Mouse (Mus musculus) gastrocnemius, postnatal 25 days (tissue): ENCODE measurements around the gene Senp6. TPM values are rescaled to one million over a fixed set of nuclear protein-coding genes. Genes with fewer than 3 reads are reported as not detected.

Experiments used
- DNase-seq: peaks from one replicate; pipeline ENCODE4 v3.0.0; 2022
- total RNA-seq, 2 experiments: library from RNA; stranded (reverse); gene quantifications; 1 replicate in 1 of 2; 2 replicates in 1 of 2; pipeline ENCODE4 v1.2.3; 2021

Senp6 gene
- total RNA-seq, 2 experiments from 2014 or later, result 42.3 to 46.7 TPM

- no peak for DNase-seq
Observed at GRCm38 (mm10) chr9:80172396-80173222, 105.9 kb downstream of the Senp6 start.

DNA sequence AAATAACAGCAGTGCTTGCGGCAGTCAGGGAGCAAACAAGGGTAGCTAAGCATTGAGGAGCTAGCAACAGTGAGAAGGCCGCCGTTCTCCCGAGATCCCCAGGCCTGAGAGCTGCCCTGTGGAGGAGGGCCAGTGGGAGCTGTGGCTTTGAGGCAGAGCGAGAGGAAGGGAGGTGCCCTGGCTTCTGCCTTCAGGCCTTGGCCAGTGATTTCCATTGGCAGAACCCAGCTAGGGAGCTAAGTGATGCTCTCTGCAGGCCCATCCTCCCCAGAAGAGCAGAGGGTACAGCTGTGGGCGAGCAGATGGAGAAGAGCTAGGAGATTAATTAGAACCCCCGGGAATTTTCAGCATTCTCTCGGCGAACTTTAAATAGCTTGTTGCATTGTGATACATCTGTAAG is 106.9 kb downstream of the Senp6 start:
- peak; percentile 74 for DNase-seq

GRCm38 (mm10) chr9:80176696-80177478 is 110.2 kb downstream of the Senp6 start:
- no peak for DNase-seq

GRCm38 (mm10) chr9:80178670-80179069 is 112.0 kb downstream of the Senp6 start:
- DNase-seq, result no peak

GRCm38 (mm10) chr9:80179688-80180087 is 113.0 kb downstream of the Senp6 start:
- DNase-seq, result no peak

GRCm38 (mm10) chr9:80180771-80181170 is 114.1 kb downstream of the Senp6 start:
- no peak for DNase-seq

GRCm38 (mm10) chr9:80181692-80182091 is 115.0 kb downstream of the Senp6 start:
- DNase-seq, result no peak

GRCm38 (mm10) chr9:80184138-80184537 is 117.4 kb downstream of the Senp6 start:
- DNase-seq, result no peak

DNA sequence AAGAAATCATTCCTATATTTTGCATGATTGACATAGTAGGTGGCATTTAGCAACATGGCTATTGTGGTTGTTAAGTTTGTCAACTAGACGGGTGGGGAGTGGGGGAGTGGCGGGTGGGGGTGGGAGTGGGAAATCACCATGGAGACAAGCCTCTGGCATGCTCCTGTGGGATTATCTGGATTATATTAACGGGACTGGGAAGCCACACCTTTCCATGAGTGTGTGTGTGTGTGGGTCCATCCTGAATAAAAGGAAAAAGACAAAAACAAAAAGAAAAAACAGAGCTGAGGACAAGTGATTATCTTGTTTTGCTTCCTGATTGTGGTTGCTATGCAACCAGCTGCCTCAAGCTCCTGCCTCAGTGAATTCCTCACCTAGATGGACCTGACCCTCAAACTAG is 119.0 kb downstream of the Senp6 start:
- DNase-seq, result no peak

GRCm38 (mm10) chr9:80186693-80187092 is 120.0 kb downstream of the Senp6 start:
- DNase-seq, result no peak

- no peak for DNase-seq
Observed at GRCm38 (mm10) chr9:80188324-80188893, 121.7 kb downstream of the Senp6 start.

- no peak for DNase-seq
Observed at GRCm38 (mm10) chr9:80191240-80191639, 124.5 kb downstream of the Senp6 start.

GRCm38 (mm10) chr9:80192324-80192723 is 125.6 kb downstream of the Senp6 start:
- DNase-seq, result peak; percentile 11

DNA sequence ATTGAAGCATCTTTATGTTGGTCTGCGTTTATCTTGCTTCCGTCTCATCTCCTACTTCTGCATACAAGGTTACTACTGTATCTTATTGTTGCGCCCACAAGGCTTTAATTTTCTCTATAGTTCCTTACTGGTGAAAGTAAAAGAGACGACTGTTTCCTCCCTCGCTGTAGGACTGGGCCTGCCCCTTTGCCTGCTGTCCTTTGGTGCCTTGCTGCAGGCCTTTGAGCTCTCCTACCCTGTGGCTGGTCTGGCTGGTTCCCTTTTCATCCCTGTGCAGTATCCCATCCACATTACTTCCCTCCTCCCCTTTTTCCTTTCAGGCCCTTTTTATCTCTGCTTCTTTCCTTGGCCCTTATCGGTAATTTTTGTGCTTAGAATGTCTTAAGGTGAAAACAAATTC is 127.7 kb downstream of the Senp6 start:
- DNase-seq, result no peak

Other genes with a start within 250 kb of the Senp6 start
- 10 to 100 TPM; 61.3 to 87.3 TPM for gene Filip1, start 54.1 kb upstream of the Senp6 start, total RNA-seq
- gene Myo6, start 98.1 kb downstream of the Senp6 start, total RNA-seq, result 1 to 10 TPM; 7.5 to 8.1 TPM